Mouse (Mus musculus): ENCODE data around the gene Crisp1. TPM values are rescaled to one million over a fixed set of nuclear protein-coding genes. Genes with fewer than 3 reads are reported as not detected.

The Crisp1 gene
- polyA plus RNA-seq (2012; fragmentation: generic; extraction: Trizol), result not detected

- H3K4me2 ChIP-seq (ENCODE audit: low read depth), result no peak within 1 kb of the TSS
- H3K27me3 ChIP-seq (ENCODE audit: control insufficient read depth, insufficient read depth, insufficient read length), result no peaks in the 10 kb centered on the region
- TF ChIP-seq POLR2AphosphoS2 (IDR thresholded peaks at IDR 0.05; ENCODE audit: insufficient read length, low read depth) (no peak), REST (IDR thresholded peaks at IDR 0.05; ENCODE audit: insufficient read depth, insufficient read length) (no peak), TCF12 (IDR thresholded peaks at IDR 0.05; ENCODE audit: insufficient read depth, poor library complexity, severe bottlenecking) (no peak), USF1 (IDR thresholded peaks at IDR 0.05; ENCODE audit: low read depth) (no peak), E2F4 (IDR thresholded peaks at IDR 0.05; ENCODE audit: insufficient read depth) (no peak), CEBPB (IDR thresholded peaks at IDR 0.05; ENCODE audit: insufficient read depth, poor library complexity, severe bottlenecking) (no peak), SRF (IDR thresholded peaks at IDR 0.05; ENCODE audit: control insufficient read depth, insufficient read length, low read depth) (no peak), POLR2A (IDR thresholded peaks at IDR 0.05; ENCODE audit: insufficient read length, low read depth) (no peak), MAX (IDR thresholded peaks at IDR 0.05; ENCODE audit: low read depth) (no peak), MYOG (IDR thresholded peaks at IDR 0.05; ENCODE audit: control insufficient read depth in 1 of 3, insufficient read depth in 1 of 3, insufficient read length in 2 of 3, low read depth in 2 of 3) (no peak), TCF3 (IDR thresholded peaks at IDR 0.05; ENCODE audit: insufficient read length, low read depth) (no peak), MYOD1 (IDR thresholded peaks at IDR 0.05; ENCODE audit: control insufficient read depth in 1 of 3, insufficient read length in 2 of 3, low read depth in 2 of 3) (no peak)
- no peak within 1 kb of the TSS for H3ac ChIP-seq (ENCODE audit: control insufficient read depth, insufficient read length)
- H3K36me3 ChIP-seq (ENCODE audit: control insufficient read depth, insufficient read depth), result no peaks in the 10 kb centered on the region
- H3K4me3 ChIP-seq, result no peak within 1 kb of the TSS
- no peaks in the 10 kb centered on the region for H3K79me2 ChIP-seq (ENCODE audit: control insufficient read depth, insufficient read depth)
These were observed at the start of gene Crisp1 for GRCm38 (mm10) chr17:40319062-40319461. Gene Crisp1 (minus strand): TSS chr17:40319207.

- Histone ChIP-seq H3K79me2 (ENCODE audit: control insufficient read depth, insufficient read depth) (no peaks in the 10 kb centered on the region), H3K4me2 (ENCODE audit: low read depth) (no peak overlapping the region), H3K4me3 (no peak overlapping the region), H3ac (ENCODE audit: control insufficient read depth, insufficient read length) (no peak overlapping the region), H3K36me3 (ENCODE audit: control insufficient read depth, insufficient read depth) (no peaks in the 10 kb centered on the region), H3K27me3 (ENCODE audit: control insufficient read depth, insufficient read depth, insufficient read length) (no peaks in the 10 kb centered on the region)
- TF ChIP-seq MYOG (IDR thresholded peaks at IDR 0.05; ENCODE audit: control insufficient read depth in 1 of 3, insufficient read depth in 1 of 3, insufficient read length in 2 of 3, low read depth in 2 of 3), result no peak
- TF ChIP-seq MYOD1 (IDR thresholded peaks at IDR 0.05; ENCODE audit: control insufficient read depth in 1 of 3, insufficient read length in 2 of 3, low read depth in 2 of 3), result no peak
- no peak for TF ChIP-seq TCF12 (IDR thresholded peaks at IDR 0.05; ENCODE audit: insufficient read depth, poor library complexity, severe bottlenecking)
- TF ChIP-seq E2F4 (IDR thresholded peaks at IDR 0.05; ENCODE audit: insufficient read depth), result no peak
- TF ChIP-seq USF1 (IDR thresholded peaks at IDR 0.05; ENCODE audit: low read depth), result no peak
- TF ChIP-seq SRF (IDR thresholded peaks at IDR 0.05; ENCODE audit: control insufficient read depth, insufficient read length, low read depth), result no peak
- TF ChIP-seq CEBPB (IDR thresholded peaks at IDR 0.05; ENCODE audit: insufficient read depth, poor library complexity, severe bottlenecking), result no peak
- no peak for TF ChIP-seq POLR2AphosphoS2 (IDR thresholded peaks at IDR 0.05; ENCODE audit: insufficient read length, low read depth)
- no peak for TF ChIP-seq REST (IDR thresholded peaks at IDR 0.05; ENCODE audit: insufficient read depth, insufficient read length)
- no peak for TF ChIP-seq MAX (IDR thresholded peaks at IDR 0.05; ENCODE audit: low read depth)
- TF ChIP-seq POLR2A (IDR thresholded peaks at IDR 0.05; ENCODE audit: insufficient read length, low read depth), result no peak
- TF ChIP-seq TCF3 (IDR thresholded peaks at IDR 0.05; ENCODE audit: insufficient read length, low read depth), result no peak
These were observed 23.5 kb upstream of the Crisp1 start for GRCm38 (mm10) chr17:40342497-40343009.

- no peaks in the 10 kb centered on the region for H3K27me3 ChIP-seq (ENCODE audit: control insufficient read depth, insufficient read depth, insufficient read length)
- H3ac ChIP-seq (ENCODE audit: control insufficient read depth, insufficient read length), result no peak overlapping the region
- no peak for TF ChIP-seq MAX (IDR thresholded peaks at IDR 0.05; ENCODE audit: low read depth)
- no peak for TF ChIP-seq POLR2A (IDR thresholded peaks at IDR 0.05; ENCODE audit: insufficient read length, low read depth)
- no peak for TF ChIP-seq MYOG (IDR thresholded peaks at IDR 0.05; ENCODE audit: control insufficient read depth in 1 of 3, insufficient read depth in 1 of 3, insufficient read length in 2 of 3, low read depth in 2 of 3)
- TF ChIP-seq TCF12 (IDR thresholded peaks at IDR 0.05; ENCODE audit: insufficient read depth, poor library complexity, severe bottlenecking), result no peak
- no peak for TF ChIP-seq POLR2AphosphoS2 (IDR thresholded peaks at IDR 0.05; ENCODE audit: insufficient read length, low read depth)
- no peak for TF ChIP-seq SRF (IDR thresholded peaks at IDR 0.05; ENCODE audit: control insufficient read depth, insufficient read length, low read depth)
- no peak for TF ChIP-seq CEBPB (IDR thresholded peaks at IDR 0.05; ENCODE audit: insufficient read depth, poor library complexity, severe bottlenecking)
- no peak for TF ChIP-seq MYOD1 (IDR thresholded peaks at IDR 0.05; ENCODE audit: control insufficient read depth in 1 of 3, insufficient read length in 2 of 3, low read depth in 2 of 3)
- TF ChIP-seq E2F4 (IDR thresholded peaks at IDR 0.05; ENCODE audit: insufficient read depth), result no peak
- no peak for TF ChIP-seq TCF3 (IDR thresholded peaks at IDR 0.05; ENCODE audit: insufficient read length, low read depth)
- no peak for TF ChIP-seq USF1 (IDR thresholded peaks at IDR 0.05; ENCODE audit: low read depth)
- no peak for TF ChIP-seq REST (IDR thresholded peaks at IDR 0.05; ENCODE audit: insufficient read depth, insufficient read length)
- no peaks in the 10 kb centered on the region for H3K79me2 ChIP-seq (ENCODE audit: control insufficient read depth, insufficient read depth)
- H3K36me3 ChIP-seq (ENCODE audit: control insufficient read depth, insufficient read depth), result no peaks in the 10 kb centered on the region
- H3K4me3 ChIP-seq, result no peak overlapping the region
- no peak overlapping the region for H3K4me2 ChIP-seq (ENCODE audit: low read depth)
These were observed 33.6 kb downstream of the Crisp1 start for GRCm38 (mm10) chr17:40285435-40285834.

GRCm38 (mm10) chr17:40275519-40275918 lies 43.5 kb downstream of the Crisp1 start:
- Histone ChIP-seq H3K36me3 (ENCODE audit: control insufficient read depth, insufficient read depth) (no peaks in the 10 kb centered on the region), H3K27me3 (ENCODE audit: control insufficient read depth, insufficient read depth, insufficient read length) (no peaks in the 10 kb centered on the region), H3K4me2 (ENCODE audit: low read depth) (no peak overlapping the region), H3ac (ENCODE audit: control insufficient read depth, insufficient read length) (no peak overlapping the region), H3K4me3 (no peak overlapping the region), H3K79me2 (ENCODE audit: control insufficient read depth, insufficient read depth) (no peaks in the 10 kb centered on the region)
- no peak for TF ChIP-seq TCF3 (IDR thresholded peaks at IDR 0.05; ENCODE audit: insufficient read length, low read depth)
- TF ChIP-seq CEBPB (IDR thresholded peaks at IDR 0.05; ENCODE audit: insufficient read depth, poor library complexity, severe bottlenecking), result no peak
- TF ChIP-seq TCF12 (IDR thresholded peaks at IDR 0.05; ENCODE audit: insufficient read depth, poor library complexity, severe bottlenecking), result no peak
- no peak for TF ChIP-seq REST (IDR thresholded peaks at IDR 0.05; ENCODE audit: insufficient read depth, insufficient read length)
- TF ChIP-seq MYOD1 (IDR thresholded peaks at IDR 0.05; ENCODE audit: control insufficient read depth in 1 of 3, insufficient read length in 2 of 3, low read depth in 2 of 3), result no peak
- no peak for TF ChIP-seq USF1 (IDR thresholded peaks at IDR 0.05; ENCODE audit: low read depth)
- no peak for TF ChIP-seq MAX (IDR thresholded peaks at IDR 0.05; ENCODE audit: low read depth)
- TF ChIP-seq POLR2AphosphoS2 (IDR thresholded peaks at IDR 0.05; ENCODE audit: insufficient read length, low read depth), result no peak
- TF ChIP-seq POLR2A (IDR thresholded peaks at IDR 0.05; ENCODE audit: insufficient read length, low read depth), result no peak
- no peak for TF ChIP-seq SRF (IDR thresholded peaks at IDR 0.05; ENCODE audit: control insufficient read depth, insufficient read length, low read depth)
